Mouse (Mus musculus) c-Kit-positive CD71-negative TER-119-negative erythroid progenitor cells, embryonic 14.5 days (primary cell): ENCODE data around the gene Cd300c2.
"Not testable (repeated sequence)": the region's sequence is repeated elsewhere in the genome, so short reads cannot be mapped to it uniquely, and the experiment has no call there.

Experiments
- DNase-seq: peaks from one replicate; pipeline ENCODE4 v3.0.0-alpha.2; 2013; ENCODE audit warnings: low read depth

Cd300c2 gene

GRCm38 (mm10) chr11:115001474-115002040, at the start of gene Cd300c2:
Gene Cd300c2 (minus strand): TSS chr11:115001880.
- DNase-seq = no peak

- DNase-seq = no peak
These were observed 47.7 kb upstream of the Cd300c2 start for GRCm38 (mm10) chr11:115049282-115049895.

GRCm38 (mm10) chr11:115048259-115048658, 46.6 kb upstream of the Cd300c2 start, which contains the start of gene Cd300ld3:
Gene Cd300ld3 (minus strand): TSS chr11:115048409.
- DNase-seq = no peak

DNA sequence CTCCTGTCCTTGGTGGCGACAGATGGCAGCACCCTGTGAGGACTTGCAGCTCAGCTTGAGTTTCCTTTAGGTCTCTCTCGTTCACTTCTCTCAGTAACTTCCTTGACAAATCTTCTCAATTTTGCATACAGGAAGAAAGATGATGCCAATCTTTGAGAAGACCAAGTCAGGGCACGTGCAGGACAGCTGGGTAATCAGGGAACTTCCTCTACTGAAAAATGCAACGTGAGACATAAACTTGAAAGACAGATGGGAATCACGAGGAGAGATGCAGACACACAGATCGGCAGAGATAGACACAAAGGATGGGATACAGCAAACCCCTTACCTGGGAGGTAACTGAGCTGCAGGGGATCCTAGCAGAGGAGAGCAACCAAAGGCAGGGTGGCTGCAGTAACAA, 36.0 kb upstream of the Cd300c2 start, which contains the start of gene Cd300ld5:
TSS of gene Cd300ld5 (minus strand) at position 101 of the 400 bp plus-strand sequence.
- not testable (repeated sequence) for DNase-seq

GRCm38 (mm10) chr11:115026912-115027311, 25.2 kb upstream of the Cd300c2 start, which contains the start of gene Cd300ld4:
Gene Cd300ld4 (minus strand): TSS chr11:115027012.
- not testable (repeated sequence) for DNase-seq

GRCm38 (mm10) chr11:115016093-115016492, 14.4 kb upstream of the Cd300c2 start, which contains the start of gene Cd300ld2:
Gene Cd300ld2 (minus strand): TSS chr11:115016193.
- DNase-seq = not testable (repeated sequence)

GRCm38 (mm10) chr11:115004070-115004469, 2.4 kb upstream of the Cd300c2 start:
- DNase-seq = no peak

- no peak for DNase-seq
These were observed 11.9 kb downstream of the Cd300c2 start, which contains the start of gene Cd300ld for GRCm38 (mm10) chr11:114989793-114990192. Gene Cd300ld (minus strand): TSS chr11:114989922.

DNA sequence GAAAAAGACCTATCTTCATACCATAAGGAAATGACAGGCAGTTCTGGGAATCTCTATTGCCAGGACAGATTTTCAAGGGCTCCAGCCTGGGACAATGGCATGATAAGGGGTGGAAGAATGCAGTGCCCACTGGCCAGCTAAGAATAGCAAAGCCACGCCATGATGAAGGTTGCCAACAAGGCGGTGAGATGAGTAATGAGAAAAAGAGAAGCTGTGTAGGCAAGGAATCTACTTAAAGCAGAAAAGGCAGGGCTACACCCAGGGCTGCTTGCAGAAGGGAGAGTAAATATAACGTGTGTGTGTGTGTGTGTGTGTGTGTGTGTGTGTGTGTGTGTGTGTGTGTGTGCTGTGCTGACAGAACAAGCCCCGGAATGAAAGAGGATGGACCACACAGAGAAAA, 19.8 kb downstream of the Cd300c2 start:
- no peak for DNase-seq

- DNase-seq = no peak
These were observed 29.0 kb downstream of the Cd300c2 start for GRCm38 (mm10) chr11:114972726-114973125.

GRCm38 (mm10) chr11:114968752-114969207, 32.9 kb downstream of the Cd300c2 start, which contains the start of gene Cd300c:
Gene Cd300c (minus strand): TSS chr11:114969157.
- DNase-seq = no peak

- peak; percentile 47 for DNase-seq
These were observed 36.4 kb downstream of the Cd300c2 start for GRCm38 (mm10) chr11:114965182-114965828.

DNA sequence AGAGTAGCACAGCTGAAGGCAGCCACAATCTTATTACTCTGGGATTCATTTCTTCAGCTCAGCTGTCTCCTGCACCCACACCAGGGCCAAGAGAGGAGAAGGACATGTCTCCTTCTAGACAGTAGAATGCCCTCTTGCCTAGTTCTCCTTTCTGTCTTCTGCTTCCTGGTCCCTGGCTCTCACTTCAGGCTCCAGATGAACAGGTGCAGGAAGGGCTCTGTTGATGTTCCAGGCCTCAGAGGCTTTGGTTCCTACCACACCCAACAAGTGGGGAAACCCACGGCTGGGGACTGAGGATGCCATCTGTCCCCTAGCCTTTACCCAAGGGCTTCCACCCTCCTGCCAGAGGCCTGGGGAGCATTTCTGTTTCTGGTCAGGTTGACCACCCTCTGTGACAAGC, 41.3 kb downstream of the Cd300c2 start:
- DNase-seq = no peak
